Mouse (Mus musculus) mature B cell (primary cell): ENCODE measurements around the gene Hprt.

Source experiments
- in situ Hi-C: fragments of 300-500 bp; cut with MboI; formaldehyde crosslinking; loops from 2 replicates; pipeline ENCODE4 v1.14.3; 2019

Gene Hprt

DNA sequence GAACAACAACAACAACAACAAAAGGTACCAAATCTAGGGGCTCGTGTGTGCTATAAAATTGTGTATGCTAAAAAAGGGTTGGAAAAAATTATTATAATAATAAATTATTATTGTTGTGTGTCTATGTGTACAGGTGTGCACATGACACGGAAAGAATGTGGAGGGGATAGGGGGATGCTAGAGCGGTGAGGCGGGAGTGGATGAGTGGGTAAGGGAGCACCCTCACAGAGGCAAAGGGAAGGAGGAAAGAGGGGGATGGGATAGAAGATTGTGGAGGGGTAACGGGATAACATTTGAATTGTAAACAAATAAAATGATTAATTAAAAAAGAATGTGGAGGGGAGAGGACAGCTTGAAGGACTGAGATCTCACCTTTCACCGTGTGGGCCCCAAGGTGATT lies 52.2 kb downstream of the Hprt start:
- in situ Hi-C loops: no loop called here

DNA sequence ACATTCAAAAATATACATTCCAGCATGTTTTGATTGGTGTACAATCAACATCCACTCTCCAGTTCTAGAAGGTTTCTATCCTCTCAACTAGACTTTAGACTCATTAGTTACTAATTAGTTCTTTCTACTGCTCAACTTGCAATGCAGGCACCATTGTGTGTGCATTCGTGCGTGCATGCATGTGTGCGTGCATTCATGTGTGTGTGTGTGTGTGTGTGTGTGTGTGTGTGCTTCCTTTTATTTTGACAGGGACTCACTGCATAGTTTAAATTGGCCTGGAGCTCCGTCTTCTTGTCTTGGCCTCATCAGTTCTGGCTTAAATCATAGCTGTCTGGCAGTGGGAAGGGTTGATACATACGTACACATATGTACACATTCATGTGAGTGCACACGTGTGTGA lies 53.1 kb downstream of the Hprt start:
- in situ Hi-C loops: no loop called here

DNA sequence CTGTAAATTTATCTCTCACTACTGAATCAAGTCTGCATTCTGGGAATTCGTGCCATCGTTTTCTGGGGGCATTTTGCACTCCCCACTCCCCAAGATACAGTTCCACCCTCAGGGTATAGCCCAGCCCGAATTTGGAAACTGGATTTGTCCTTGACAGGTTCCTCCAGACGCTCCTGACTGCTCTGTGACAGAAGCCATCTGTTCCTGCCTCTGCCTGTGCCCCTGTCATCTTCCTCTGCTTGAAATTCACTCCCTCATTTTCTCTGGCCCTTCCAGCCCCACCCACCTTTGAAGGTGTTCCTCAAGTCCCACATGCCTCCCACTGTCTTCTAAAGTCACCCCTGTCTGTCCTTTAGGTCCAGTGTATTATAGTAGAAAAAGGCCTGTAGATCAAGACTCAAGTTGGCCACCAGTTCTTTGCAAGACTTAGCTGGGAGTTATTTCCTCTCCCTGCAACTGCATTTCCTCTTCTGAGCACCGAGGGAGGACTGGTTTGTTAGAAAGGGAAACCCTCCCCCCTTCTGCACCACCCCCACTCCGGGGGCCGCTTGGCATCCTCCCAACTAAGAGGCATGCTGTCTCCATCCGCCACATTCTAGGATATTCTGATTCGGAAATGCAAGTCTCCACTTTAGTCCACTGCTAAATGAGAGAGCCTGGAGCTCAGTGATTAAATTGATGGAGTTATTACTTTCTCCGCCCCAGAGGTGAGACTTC lies 57.4 kb downstream of the Hprt start:
- in situ Hi-C loops: no loop called here

DNA sequence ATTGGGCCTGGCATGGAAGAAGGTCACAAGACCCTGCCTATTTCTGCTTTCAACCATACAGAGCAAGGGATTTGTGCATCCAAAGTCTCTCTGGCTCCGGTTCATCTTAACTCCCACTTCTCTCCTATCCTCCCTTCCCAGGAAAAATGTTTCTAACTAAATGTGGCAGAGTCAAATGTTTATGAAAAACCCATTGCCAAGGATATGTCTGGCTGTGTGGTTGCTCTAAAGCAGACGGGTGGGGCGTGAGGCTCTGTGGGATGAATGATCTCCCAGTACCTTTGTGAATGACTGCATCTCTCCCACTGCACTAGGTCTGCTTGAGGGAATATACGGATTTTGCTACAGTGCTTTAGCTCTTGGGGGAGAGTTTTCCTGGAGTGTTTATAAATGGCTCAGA lies 58.1 kb downstream of the Hprt start:
- in situ Hi-C loops: no loop called here

DNA sequence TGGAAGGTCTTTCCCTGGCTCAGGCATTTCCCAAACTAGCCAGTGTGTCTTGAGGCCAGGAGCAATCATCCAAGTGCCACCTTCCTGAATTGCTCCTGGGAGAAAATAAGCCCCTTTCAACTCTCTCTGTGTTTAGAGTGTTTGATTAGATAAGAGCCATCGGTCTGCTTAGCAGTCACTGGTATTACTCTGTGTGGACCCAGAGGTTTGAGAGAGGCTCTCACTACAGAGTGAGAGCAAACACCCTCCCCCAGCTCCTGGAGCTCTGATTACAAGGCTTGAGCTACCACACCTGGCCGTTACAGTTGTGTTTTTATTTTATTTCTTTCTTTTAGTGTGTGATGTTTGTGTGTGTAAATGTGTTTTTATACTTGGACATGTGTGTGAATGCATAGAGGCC lies 59.0 kb downstream of the Hprt start:
- in situ Hi-C loops: no loop called here

DNA sequence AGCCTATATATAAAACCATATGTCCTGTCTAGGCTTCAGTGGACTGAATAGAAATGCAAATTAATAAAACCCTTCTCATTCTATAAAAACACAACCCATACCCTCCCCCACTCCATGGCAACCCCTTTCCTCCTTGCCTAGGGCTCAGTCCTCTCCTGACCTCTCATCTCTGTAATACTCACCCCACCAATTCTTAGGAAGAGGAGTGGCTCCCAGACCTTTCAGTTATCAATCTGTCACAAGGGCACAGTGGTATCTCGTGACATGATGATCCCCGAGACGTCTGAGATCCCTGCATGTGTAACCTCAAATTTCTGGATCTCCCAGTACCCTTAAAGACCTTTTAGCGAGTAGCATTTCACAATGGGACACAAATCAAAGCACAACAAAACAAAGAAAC lies 61.3 kb downstream of the Hprt start:
- in situ Hi-C loops: no loop called here

DNA sequence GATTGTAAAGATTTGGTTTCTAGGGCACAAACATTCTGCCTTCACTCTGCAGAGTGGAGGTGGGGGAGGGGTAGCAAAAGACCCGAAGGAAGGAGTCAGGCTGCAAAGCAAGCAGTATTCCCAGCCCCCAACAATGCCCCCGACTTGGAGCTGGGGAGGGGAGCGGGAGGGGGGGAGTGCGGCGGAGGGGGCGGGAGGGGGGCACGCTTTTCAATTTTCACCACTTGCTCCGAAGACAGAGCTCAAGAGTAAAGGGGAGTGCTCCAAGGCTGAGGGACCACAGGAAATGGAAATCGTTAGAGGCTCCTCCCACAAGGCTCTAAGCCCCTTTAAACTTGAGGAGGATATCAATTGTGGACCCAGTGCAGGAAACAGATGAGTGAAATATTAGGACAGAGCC lies 62.4 kb downstream of the Hprt start:
- in situ Hi-C loops: no loop called here

DNA sequence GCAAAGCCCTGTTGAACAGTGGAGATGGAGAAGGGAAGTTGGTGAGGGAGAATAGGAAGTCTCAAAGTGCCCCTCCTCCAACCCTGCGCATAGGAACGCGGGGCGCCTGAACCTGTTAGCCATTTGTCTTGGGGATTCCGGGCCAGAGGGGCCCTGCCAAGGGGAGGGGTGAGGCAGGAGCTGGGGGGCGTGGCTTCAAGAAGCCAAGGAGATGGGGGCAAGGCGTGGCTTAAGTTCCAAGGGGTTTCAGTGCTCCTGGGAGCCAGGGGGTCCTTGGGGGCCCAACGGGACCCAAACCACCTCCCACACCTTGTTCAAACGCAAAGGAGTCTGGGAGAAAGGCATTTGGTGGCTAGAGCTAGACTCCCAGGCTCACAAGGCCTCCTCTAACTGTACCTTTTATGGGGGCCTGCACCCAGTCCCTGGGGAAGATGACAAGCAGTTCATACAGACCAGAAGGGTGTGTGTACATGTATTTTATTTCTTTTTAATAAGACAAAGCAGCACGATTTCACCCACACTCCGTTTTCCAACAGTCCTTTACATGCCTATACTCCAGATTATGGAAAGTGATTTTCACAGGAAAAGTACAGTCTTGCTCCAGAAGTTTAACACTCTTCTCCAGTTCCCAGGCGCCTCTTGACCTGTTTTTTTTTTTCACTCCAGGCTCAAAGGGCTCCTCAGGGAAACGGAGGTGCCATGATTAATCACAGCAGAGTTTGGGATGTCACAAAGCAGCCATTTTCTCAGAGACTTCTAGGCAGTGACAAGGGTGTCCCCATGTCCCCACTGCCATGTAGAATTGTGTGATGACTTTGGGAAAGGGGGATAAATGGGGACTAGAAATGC lies 64.9 kb downstream of the Hprt start:
- in situ Hi-C loops: no loop called here

DNA sequence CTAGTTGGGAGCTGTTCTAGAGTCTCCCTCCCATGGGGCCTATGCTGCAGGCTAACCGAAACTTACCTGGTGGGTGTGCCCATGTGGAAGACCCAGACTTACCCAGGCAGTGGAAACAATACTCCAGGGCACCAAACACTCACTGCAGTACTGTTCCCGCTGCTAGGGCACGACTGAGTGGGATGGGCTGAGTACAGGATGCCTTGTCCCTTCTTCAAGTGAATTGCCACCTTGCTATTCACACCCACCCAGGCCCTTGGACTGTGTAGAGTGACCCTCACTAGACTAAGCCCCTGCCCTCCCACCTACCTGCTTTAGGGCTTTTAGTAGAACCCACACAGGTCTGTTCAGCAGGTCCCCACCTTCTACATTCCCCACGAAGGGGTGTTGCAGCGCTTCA lies 65.9 kb downstream of the Hprt start:
- in situ Hi-C loops: no loop called here

DNA sequence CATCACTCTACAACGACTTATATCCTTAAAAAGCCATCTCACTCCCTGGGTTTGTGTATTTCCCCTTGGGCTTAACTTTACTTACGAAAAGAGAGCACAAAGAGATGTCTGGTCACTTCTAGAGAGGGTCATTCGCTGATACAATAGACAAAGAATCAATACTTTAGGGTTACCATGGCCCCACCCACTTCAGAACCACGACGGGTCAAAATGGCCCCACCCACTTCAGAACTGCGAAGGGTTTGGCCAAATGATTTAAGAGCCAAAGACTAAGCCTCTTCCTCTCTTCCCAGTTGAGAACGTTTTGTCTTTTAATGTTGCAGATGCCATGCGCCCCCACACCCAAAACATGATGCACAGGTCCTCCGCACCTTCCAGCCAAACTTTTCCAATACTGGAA lies 67.8 kb downstream of the Hprt start:
- in situ Hi-C loops: no loop called here

DNA sequence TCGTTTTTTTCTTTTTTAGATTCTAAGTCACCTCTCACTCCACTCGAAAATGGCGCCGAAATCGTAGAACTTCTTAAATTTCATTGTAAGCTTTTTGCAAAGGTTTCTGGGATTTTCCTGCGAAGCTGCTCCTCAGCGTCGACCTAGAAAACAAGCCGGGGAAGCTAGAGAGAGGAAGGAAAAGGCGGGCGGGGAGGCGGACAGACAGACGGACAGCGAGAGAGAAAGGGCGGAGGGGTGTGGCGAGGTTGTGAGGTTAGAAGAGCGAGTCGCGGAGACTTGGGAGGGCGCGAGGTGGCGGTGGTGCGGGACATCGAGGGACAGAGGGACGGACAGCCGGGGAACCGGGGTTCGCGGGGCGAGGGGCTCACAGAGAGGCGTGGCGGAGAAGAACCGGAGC lies 68.7 kb downstream of the Hprt start:
- in situ Hi-C loops: no loop called here

DNA sequence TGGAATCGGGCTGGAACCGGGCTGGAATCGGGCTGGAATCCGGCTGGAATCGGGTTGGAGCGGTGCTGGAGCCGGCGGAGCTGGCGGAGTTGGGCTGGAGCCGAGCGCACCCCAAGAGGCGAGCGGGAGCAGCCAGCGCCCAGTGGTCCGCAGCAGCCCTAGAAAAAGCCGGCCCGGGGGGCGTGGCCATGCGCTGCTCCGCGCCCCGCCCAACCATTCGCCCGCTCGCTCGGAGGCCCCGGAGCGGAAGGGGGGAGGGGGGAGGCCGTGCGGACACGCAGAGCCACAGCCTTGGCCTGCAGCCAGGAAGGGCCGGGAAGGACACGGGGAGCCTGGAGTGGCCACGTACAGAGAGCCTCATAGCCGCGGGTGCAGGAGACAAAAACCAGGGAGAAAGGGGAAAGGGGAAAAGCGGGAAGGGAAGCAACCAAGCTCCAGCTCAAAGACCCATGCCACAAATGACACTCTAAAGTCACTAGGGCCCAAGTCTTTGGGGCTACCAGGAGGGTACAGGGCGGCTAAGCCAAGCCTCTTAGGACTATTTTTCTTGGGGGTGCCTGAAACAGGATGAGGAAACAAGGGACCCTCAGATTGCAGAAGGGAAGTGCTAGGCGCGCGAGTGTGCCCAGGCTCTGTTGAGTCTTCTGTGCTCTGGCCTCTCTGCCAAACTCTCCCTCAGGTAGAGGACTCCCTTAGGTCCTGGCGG lies 69.3 kb downstream of the Hprt start:
- in situ Hi-C loops: no loop called here

DNA sequence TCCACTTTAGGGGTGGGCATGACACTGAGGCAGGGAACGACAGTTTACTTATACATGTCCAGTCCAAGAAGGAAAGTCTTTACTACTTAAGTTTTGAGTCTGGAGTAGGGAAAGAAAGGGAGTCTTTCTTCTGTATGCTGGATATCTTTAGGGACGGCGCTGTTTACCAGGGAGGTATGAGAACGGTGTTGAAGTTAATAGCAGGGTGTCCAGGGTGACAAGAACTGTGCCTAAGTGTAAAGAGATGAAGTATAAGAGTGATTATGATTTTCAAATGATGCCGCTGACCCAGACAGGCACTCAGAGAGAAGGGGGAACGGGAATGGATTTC lies 69.8 kb downstream of the Hprt start:
- in situ Hi-C loops: no loop called here

DNA sequence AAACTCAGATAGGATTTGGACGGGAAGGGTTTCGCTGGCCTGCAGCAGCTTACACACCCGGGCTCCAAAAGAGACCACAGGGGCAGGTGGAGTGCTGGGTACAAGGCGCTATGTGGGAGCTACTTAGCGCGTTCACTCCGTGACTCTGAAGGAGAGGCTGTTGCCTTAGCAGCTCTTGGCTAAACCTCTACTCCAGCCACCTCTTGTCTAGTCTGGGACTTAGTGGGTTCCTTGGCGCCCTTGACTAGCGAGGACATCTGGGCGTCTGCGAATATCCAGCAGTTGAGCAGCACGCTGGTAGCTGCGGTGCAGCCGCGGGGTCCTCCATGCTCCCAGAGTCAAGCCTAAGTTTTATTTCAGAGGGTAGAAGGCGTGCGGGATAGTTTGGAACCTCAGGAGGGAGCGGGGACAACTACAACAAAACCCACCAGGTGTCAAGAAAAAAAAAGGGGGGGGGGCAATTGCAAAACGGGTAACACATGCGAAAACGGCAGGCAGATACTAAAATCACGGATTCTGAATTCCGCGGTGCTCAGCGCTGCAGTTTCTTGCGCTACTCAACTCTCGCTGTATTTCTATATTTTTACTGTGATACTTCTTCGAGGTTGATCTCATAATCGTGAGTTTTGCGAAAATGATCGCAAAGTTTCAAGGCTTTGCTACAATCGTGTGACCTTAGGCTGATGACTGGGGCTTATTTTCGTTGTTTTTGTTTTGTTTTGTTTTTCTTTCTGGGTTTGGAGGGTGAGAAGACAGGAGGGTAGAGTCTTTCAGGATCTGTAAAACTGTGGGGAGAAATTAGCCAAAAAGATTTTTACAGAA lies 70.7 kb downstream of the Hprt start:
- in situ Hi-C loops: no loop called here

DNA sequence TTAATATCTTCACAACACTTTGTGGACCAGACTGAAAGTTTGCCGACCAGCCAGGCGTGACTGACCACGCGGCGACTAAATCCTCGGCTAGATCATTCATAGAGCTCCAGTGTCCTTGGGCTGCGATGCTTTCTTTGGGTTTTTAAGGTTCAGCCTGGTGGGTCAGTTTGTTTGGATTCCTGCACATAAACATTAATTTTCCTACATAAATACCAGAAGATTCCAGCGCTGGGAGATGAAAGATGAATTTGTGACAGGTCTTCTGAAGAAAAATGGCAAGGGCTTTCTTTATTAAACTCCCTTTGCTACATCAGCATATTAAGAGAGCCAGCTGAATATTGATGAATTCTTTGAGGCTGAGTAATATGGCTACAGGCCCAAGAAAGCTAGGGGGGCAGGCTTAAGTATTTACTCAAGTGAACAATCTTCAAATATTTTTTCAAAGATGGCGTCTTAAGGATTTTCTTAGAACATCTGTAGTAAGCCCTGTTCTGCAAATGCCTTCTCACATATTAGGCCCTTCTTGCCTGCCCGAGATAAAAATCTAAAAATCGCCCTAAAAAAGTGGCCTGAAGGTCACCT lies 71.6 kb downstream of the Hprt start:
- in situ Hi-C loops: no loop called here

DNA sequence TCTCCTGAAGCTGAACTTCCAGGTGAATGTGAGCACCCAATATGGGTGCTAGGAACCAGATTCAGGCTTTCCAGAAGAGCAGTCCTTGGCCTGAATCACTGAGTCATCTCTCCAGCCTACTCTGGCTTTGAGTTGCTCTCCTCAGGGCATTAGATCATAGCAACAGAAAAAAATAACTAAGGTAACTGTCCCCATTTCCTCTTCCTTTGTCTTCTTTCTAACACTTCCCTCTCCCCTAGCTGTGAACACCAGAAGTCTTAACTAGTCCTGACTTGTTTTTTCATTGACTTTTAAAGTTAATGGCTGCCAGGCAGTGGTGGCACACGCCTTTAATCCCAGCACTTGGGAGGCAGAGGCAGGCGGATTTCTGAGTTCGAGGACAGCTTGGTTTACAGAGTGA lies 76.5 kb downstream of the Hprt start:
- in situ Hi-C loops: no loop called here
